Mouse (Mus musculus): ENCODE measurements around the gene Ccdc102a.

GRCm38 (mm10) chr8:94865292-94865691 is 52.6 kb downstream of the Ccdc102a start:
- TF ChIP-seq POLR2A (IDR thresholded peaks at IDR 0.05; ENCODE audit: borderline replicate concordance, control insufficient read depth, low read depth, low read length) (no peak), CTCF (IDR thresholded peaks at IDR 0.05; ENCODE audit: control insufficient read depth, insufficient read depth, low read length) (no peak)
